Mouse (Mus musculus) ES-Bruce4 (cell line): ENCODE data around the gene Il4. TPM values are rescaled to one million over a fixed set of nuclear protein-coding genes. Genes with fewer than 3 reads are reported as not detected.
A peak's percentile ranks its signal among the peaks of the same experiment; 100 is the strongest.

Experiments used
- H3K27ac ChIP-seq: 2 replicates; pipeline ENCODE4 v1.5.1; 2012; ENCODE audit warnings: low read length, inconsistent platforms; ENCODE audit not compliant: insufficient read depth
- H3K27me3 ChIP-seq: 2 replicates; pipeline ENCODE4 v1.6.1; 2012; ENCODE audit warnings: mild to moderate bottlenecking, low read length, inconsistent platforms; ENCODE audit not compliant: control insufficient read depth, poor library complexity, insufficient read depth, severe bottlenecking
- H3K36me3 ChIP-seq: 2 replicates; pipeline ENCODE4 v1.6.1; 2012; ENCODE audit warnings: inconsistent platforms, mild to moderate bottlenecking, low read length, moderate library complexity; ENCODE audit not compliant: control insufficient read depth, poor library complexity, insufficient read depth, severe bottlenecking
- H3K4me1 ChIP-seq: one replicate; pipeline ENCODE4 v1.8.1; 2011; ENCODE audit warnings: low read length; ENCODE audit not compliant: control insufficient read depth, insufficient read depth
- H3K4me3 ChIP-seq: 2 replicates; pipeline ENCODE4 v1.5.1; 2011; ENCODE audit warnings: low read depth, mild to moderate bottlenecking, low read length
- H3K9ac ChIP-seq: 2 replicates; pipeline ENCODE4 v1.6.1; 2012; ENCODE audit warnings: low read depth, mild to moderate bottlenecking, inconsistent platforms; ENCODE audit not compliant: poor library complexity, severe bottlenecking
- H3K9me3 ChIP-seq: replicated peaks from 2 replicates; pipeline ENCODE4 v1.6.1; 2012; ENCODE audit warnings: mild to moderate bottlenecking, low read length, inconsistent platforms; ENCODE audit not compliant: control insufficient read depth, poor library complexity, insufficient read depth, severe bottlenecking
- CTCF ChIP-seq: IDR thresholded peaks from one replicate; pipeline ENCODE4 v1.8.1; 2011; ENCODE audit warnings: low read depth, low read length
- EP300 ChIP-seq: IDR thresholded peaks from 2 replicates; pipeline ENCODE4 v1.6.1; 2011; ENCODE audit warnings: low read depth, low read length; ENCODE audit not compliant: insufficient read depth
- POLR2A ChIP-seq: IDR thresholded peaks from one replicate; pipeline ENCODE4 v1.8.1; 2011; ENCODE audit warnings: low read length; ENCODE audit not compliant: insufficient read depth
- polyA plus RNA-seq: library from polyadenylated mRNA; stranded (reverse); fragments of >200 nt; gene quantifications from 2 replicates; pipeline ENCODE4 v1.2.4, GENCODE M21; 2011; ENCODE audit warnings: low read depth; ENCODE audit not compliant: missing spikeins, insufficient read depth, insufficient read length

Gene Il4
- polyA plus RNA-seq, 1 experiment, result not detected

GRCm38 (mm10) chr11:53656558-53657202, 38.2 kb upstream of the Il4 start:
- Histone ChIP-seq H3K4me3 (no peak overlapping the region), H3K9ac (no peak overlapping the region), H3K27ac (no peak overlapping the region), H3K27me3 (no peaks in the 10 kb centered on the region), H3K4me1 (no peaks in the 10 kb centered on the region), H3K36me3 (peaks cover 9% of the 10 kb centered on the region), H3K9me3 (no peaks in the 10 kb centered on the region)
- TF ChIP-seq CTCF (no peak), POLR2A (no peak), EP300 (no peak)

DNA sequence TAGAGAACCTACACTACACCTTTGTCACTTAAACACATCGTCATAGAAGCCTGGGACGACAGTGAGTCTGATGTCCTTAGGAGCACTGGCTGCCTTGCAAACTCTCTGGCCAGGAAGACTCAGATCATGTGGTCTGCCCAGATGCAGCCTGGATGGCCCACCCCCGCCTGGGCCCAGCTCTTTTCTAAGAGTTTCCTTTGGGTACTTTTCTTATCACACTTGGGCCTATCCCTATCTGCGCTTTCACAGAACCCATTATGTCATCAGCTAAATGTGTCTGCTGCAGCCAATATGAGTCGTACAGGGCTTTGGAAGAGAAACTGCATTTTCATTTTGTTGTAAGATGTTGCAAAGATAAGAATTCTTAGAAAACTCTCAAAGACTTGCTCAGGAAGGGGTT, 36.6 kb upstream of the Il4 start:
- Histone ChIP-seq H3K27ac (no peak overlapping the region), H3K36me3 (peaks cover 23% of the 10 kb centered on the region), H3K9me3 (no peaks in the 10 kb centered on the region), H3K4me3 (no peak overlapping the region), H3K4me1 (no peaks in the 10 kb centered on the region), H3K9ac (no peak overlapping the region), H3K27me3 (no peaks in the 10 kb centered on the region)
- TF ChIP-seq POLR2A, result no peak
- no peak for TF ChIP-seq EP300
- no peak for TF ChIP-seq CTCF

- H3K36me3 ChIP-seq, result peaks cover 23% of the 10 kb centered on the region
- no peak overlapping the region for H3K27ac ChIP-seq
- H3K9ac ChIP-seq, result no peak overlapping the region
- TF ChIP-seq EP300 (no peak), CTCF (no peak), POLR2A (no peak)
- H3K9me3 ChIP-seq, result no peaks in the 10 kb centered on the region
- H3K4me1 ChIP-seq, result no peaks in the 10 kb centered on the region
- H3K27me3 ChIP-seq, result no peaks in the 10 kb centered on the region
- no peak overlapping the region for H3K4me3 ChIP-seq
Measured at GRCm38 (mm10) chr11:53652427-53652826, 34.0 kb upstream of the Il4 start.

DNA sequence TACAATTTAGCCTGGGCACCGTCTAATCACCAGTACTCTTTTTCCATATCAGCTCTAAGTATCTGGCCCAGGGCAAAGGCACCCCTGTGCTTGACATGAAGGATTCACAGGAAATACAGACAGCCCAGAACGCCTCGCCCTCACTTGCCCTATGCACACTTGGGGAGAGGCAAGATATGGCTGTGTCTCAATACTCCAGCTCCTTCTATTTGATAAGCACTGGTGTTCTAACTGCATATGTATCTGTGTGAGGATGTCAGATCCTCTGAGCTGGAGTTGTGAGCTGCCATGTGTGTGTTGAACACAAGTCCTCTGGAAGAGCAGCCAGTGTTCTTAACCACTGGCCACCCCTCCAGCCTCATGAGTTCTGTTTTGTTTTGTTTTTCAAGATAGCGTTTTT, 33.0 kb upstream of the Il4 start:
- Histone ChIP-seq H3K36me3 (peaks cover 23% of the 10 kb centered on the region), H3K4me1 (no peaks in the 10 kb centered on the region), H3K27ac (no peak overlapping the region), H3K4me3 (no peak overlapping the region), H3K9me3 (no peaks in the 10 kb centered on the region), H3K9ac (no peak overlapping the region), H3K27me3 (no peaks in the 10 kb centered on the region)
- TF ChIP-seq EP300, result no peak
- TF ChIP-seq POLR2A, result no peak
- no peak for TF ChIP-seq CTCF

DNA sequence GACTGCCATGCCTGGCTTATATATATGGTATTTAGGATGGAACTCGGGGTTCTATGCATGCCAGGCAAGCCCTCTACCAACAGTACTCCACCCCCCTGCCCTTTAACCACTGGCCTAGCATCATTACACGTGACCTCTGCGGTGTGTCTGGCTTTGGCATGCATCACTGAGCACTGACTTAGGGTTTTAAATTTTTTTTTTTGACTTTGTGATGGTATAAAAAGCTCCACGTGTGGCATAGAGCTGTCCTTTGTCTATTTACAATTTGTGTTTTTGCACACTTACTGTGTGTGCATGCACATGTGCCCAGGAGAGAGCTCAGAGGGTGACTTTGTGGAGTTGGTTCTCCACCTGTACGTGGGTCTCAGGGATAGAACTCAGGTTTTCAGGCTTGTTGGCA, 25.5 kb upstream of the Il4 start:
- TF ChIP-seq EP300 (no peak), POLR2A (no peak), CTCF (no peak)
- Histone ChIP-seq H3K27me3 (no peaks in the 10 kb centered on the region), H3K9me3 (no peaks in the 10 kb centered on the region)

GRCm38 (mm10) chr11:53642744-53643279, 24.3 kb upstream of the Il4 start:
- Histone ChIP-seq H3K4me1 (no peaks in the 10 kb centered on the region), H3K36me3 (no peaks in the 10 kb centered on the region), H3K9me3 (no peaks in the 10 kb centered on the region), H3K27ac (no peak overlapping the region), H3K4me3 (no peak overlapping the region), H3K9ac (no peak overlapping the region), H3K27me3 (no peaks in the 10 kb centered on the region)
- TF ChIP-seq CTCF (peak; percentile 70), POLR2A (no peak), EP300 (no peak)

More for the DNA sequence above, 25.5 kb upstream of the Il4 start:
- H3K36me3 ChIP-seq, result no peaks in the 10 kb centered on the region
- H3K4me1 ChIP-seq, result no peaks in the 10 kb centered on the region
- H3K4me3 ChIP-seq, result no peak overlapping the region
- no peak overlapping the region for H3K27ac ChIP-seq
- no peak overlapping the region for H3K9ac ChIP-seq
